Mouse (Mus musculus): Measurements from ENCODE around the gene Cep97. TPM values are rescaled to one million over a fixed set of nuclear protein-coding genes. Genes with fewer than 3 reads are reported as not detected.

The Cep97 gene
- polyA plus RNA-seq (2012; fragmentation: generic; extraction: Trizol), result 4.7 TPM
- long read RNA-seq, experiment 1, full-length matches to known transcripts, result 4 of 5 reads
- long read RNA-seq, experiment 1, partial matches to known transcripts, result 0 of 5 reads
- long read RNA-seq, experiment 1, other reads (novel, unspliced or antisense), result 1 of 5 reads
- long read RNA-seq, experiment 2, full-length matches to known transcripts, result 29 of 36 reads
- long read RNA-seq, experiment 2, partial matches to known transcripts, result 3 of 36 reads
- long read RNA-seq, experiment 2, other reads (novel, unspliced or antisense), result 4 of 36 reads

- Histone ChIP-seq H3K36me3 (ENCODE audit: control insufficient read depth, insufficient read depth) (no peaks in the 10 kb centered on the region), H3K4me3 (ENCODE audit: insufficient read depth, poor library complexity, severe bottlenecking) (peak within 1 kb of the TSS; percentile 74), H3K79me3 (ENCODE audit: low read depth) (no peaks in the 10 kb centered on the region), H3ac (ENCODE audit: control insufficient read depth, insufficient read length, low read depth) (peak within 1 kb of the TSS; percentile 47), H3K79me2 (ENCODE audit: control insufficient read depth, insufficient read depth) (peaks cover 12% of the 10 kb centered on the region), H3K27me3 (ENCODE audit: control insufficient read depth, insufficient read depth, insufficient read length) (no peaks in the 10 kb centered on the region)
- TF ChIP-seq MAX (IDR thresholded peaks at IDR 0.05), result no peak
- no peak for TF ChIP-seq FOSL1 (IDR thresholded peaks at IDR 0.05; ENCODE audit: insufficient read depth, low read length, poor library complexity, severe bottlenecking)
- TF ChIP-seq MYOG (IDR thresholded peaks at IDR 0.05; ENCODE audit: control insufficient read depth, extremely low read depth, insufficient read length), result no peak
- no peak for TF ChIP-seq CTCF (IDR thresholded peaks at IDR 0.05; ENCODE audit: control insufficient read depth, insufficient read depth, insufficient read length)
- TF ChIP-seq MYOD1 (IDR thresholded peaks at IDR 0.05; ENCODE audit: control insufficient read depth, insufficient read length, low read depth), result no peak
- no peak for TF ChIP-seq CEBPB (IDR thresholded peaks at IDR 0.05; ENCODE audit: low read depth)
- no peak for TF ChIP-seq USF1 (IDR thresholded peaks at IDR 0.05; ENCODE audit: low read depth)
Measured at GRCm38 (mm10) chr16:55934453-55935037, at the start of gene Cep97. TSS of gene Cep97 (minus strand) at chr16:55934855.

GRCm38 (mm10) chr16:55974903-55975285, 40.2 kb upstream of the Cep97 start:
- Histone ChIP-seq H3K4me3 (ENCODE audit: insufficient read depth, poor library complexity, severe bottlenecking) (peak overlapping the region; percentile 91), H3ac (ENCODE audit: control insufficient read depth, insufficient read length, low read depth) (peak overlapping the region; percentile 49), H3K36me3 (ENCODE audit: control insufficient read depth, insufficient read depth) (peaks cover 40% of the 10 kb centered on the region), H3K27me3 (ENCODE audit: control insufficient read depth, insufficient read depth, insufficient read length) (no peaks in the 10 kb centered on the region), H3K79me2 (ENCODE audit: control insufficient read depth, insufficient read depth) (peaks cover 84% of the 10 kb centered on the region), H3K79me3 (ENCODE audit: low read depth) (peaks cover 63% of the 10 kb centered on the region)
- TF ChIP-seq MYOD1 (IDR thresholded peaks at IDR 0.05; ENCODE audit: control insufficient read depth, insufficient read length, low read depth) (no peak), USF1 (IDR thresholded peaks at IDR 0.05; ENCODE audit: low read depth) (peak; percentile 64)

- Histone ChIP-seq H3ac (ENCODE audit: control insufficient read depth, insufficient read length, low read depth) (peak overlapping the region; percentile 100), H3K36me3 (ENCODE audit: control insufficient read depth, insufficient read depth) (peaks cover 45% of the 10 kb centered on the region), H3K79me3 (ENCODE audit: low read depth) (peaks cover 64% of the 10 kb centered on the region), H3K27me3 (ENCODE audit: control insufficient read depth, insufficient read depth, insufficient read length) (no peaks in the 10 kb centered on the region), H3K79me2 (ENCODE audit: control insufficient read depth, insufficient read depth) (peaks cover 84% of the 10 kb centered on the region), H3K4me3 (ENCODE audit: insufficient read depth, poor library complexity, severe bottlenecking) (peak overlapping the region; percentile 91)
- no peak for TF ChIP-seq FOSL1 (IDR thresholded peaks at IDR 0.05; ENCODE audit: insufficient read depth, low read length, poor library complexity, severe bottlenecking)
- no peak for TF ChIP-seq MYOG (IDR thresholded peaks at IDR 0.05; ENCODE audit: control insufficient read depth, extremely low read depth, insufficient read length)
- TF ChIP-seq CTCF (IDR thresholded peaks at IDR 0.05; ENCODE audit: control insufficient read depth, insufficient read depth, insufficient read length), result no peak
- TF ChIP-seq MYOD1 (IDR thresholded peaks at IDR 0.05; ENCODE audit: control insufficient read depth, insufficient read length, low read depth), result no peak
- TF ChIP-seq USF1 (IDR thresholded peaks at IDR 0.05; ENCODE audit: low read depth), result no peak
- no peak for TF ChIP-seq CEBPB (IDR thresholded peaks at IDR 0.05; ENCODE audit: low read depth)
- no peak for TF ChIP-seq MAX (IDR thresholded peaks at IDR 0.05)
Measured at GRCm38 (mm10) chr16:55974256-55974902, 39.7 kb upstream of the Cep97 start.

- Histone ChIP-seq H3K27me3 (ENCODE audit: control insufficient read depth, insufficient read depth, insufficient read length) (no peaks in the 10 kb centered on the region), H3K79me2 (ENCODE audit: control insufficient read depth, insufficient read depth) (peaks cover 84% of the 10 kb centered on the region), H3K36me3 (ENCODE audit: control insufficient read depth, insufficient read depth) (peaks cover 52% of the 10 kb centered on the region), H3K4me3 (ENCODE audit: insufficient read depth, poor library complexity, severe bottlenecking) (peak within 1 kb of the TSS; percentile 91), H3K79me3 (ENCODE audit: low read depth) (peaks cover 61% of the 10 kb centered on the region), H3ac (ENCODE audit: control insufficient read depth, insufficient read length, low read depth) (peak within 1 kb of the TSS; percentile 100)
- TF ChIP-seq CTCF (IDR thresholded peaks at IDR 0.05; ENCODE audit: control insufficient read depth, insufficient read depth, insufficient read length) (no peak), USF1 (IDR thresholded peaks at IDR 0.05; ENCODE audit: low read depth) (no peak), FOSL1 (IDR thresholded peaks at IDR 0.05; ENCODE audit: insufficient read depth, low read length, poor library complexity, severe bottlenecking) (no peak), MAX (IDR thresholded peaks at IDR 0.05) (peak; percentile 88), CEBPB (IDR thresholded peaks at IDR 0.05; ENCODE audit: low read depth) (no peak), MYOG (IDR thresholded peaks at IDR 0.05; ENCODE audit: control insufficient read depth, extremely low read depth, insufficient read length) (no peak)
Measured at GRCm38 (mm10) chr16:55973431-55974255, 39.0 kb upstream of the Cep97 start, which contains the start of gene Zbtb11. TSS of gene Zbtb11 (plus strand) at chr16:55973883.

GRCm38 (mm10) chr16:55972626-55973201, 38.1 kb upstream of the Cep97 start:
- no peak overlapping the region for H3K4me3 ChIP-seq (ENCODE audit: insufficient read depth, poor library complexity, severe bottlenecking)
- no peak overlapping the region for H3ac ChIP-seq (ENCODE audit: control insufficient read depth, insufficient read length, low read depth)
- peaks cover 84% of the 10 kb centered on the region for H3K79me2 ChIP-seq (ENCODE audit: control insufficient read depth, insufficient read depth)
- H3K27me3 ChIP-seq (ENCODE audit: control insufficient read depth, insufficient read depth, insufficient read length), result no peaks in the 10 kb centered on the region
- TF ChIP-seq MAX (IDR thresholded peaks at IDR 0.05), result no peak
- no peak for TF ChIP-seq FOSL1 (IDR thresholded peaks at IDR 0.05; ENCODE audit: insufficient read depth, low read length, poor library complexity, severe bottlenecking)
- no peak for TF ChIP-seq MYOG (IDR thresholded peaks at IDR 0.05; ENCODE audit: control insufficient read depth, extremely low read depth, insufficient read length)
- TF ChIP-seq CTCF (IDR thresholded peaks at IDR 0.05; ENCODE audit: control insufficient read depth, insufficient read depth, insufficient read length), result no peak
- TF ChIP-seq USF1 (IDR thresholded peaks at IDR 0.05; ENCODE audit: low read depth), result no peak
- TF ChIP-seq CEBPB (IDR thresholded peaks at IDR 0.05; ENCODE audit: low read depth), result no peak
- H3K79me3 ChIP-seq (ENCODE audit: low read depth), result peaks cover 62% of the 10 kb centered on the region
- H3K36me3 ChIP-seq (ENCODE audit: control insufficient read depth, insufficient read depth), result peaks cover 57% of the 10 kb centered on the region

Measured in C2C12 (cell line).